In genomic region chr11:96645538-96646037, GRCm38 (mm10) we compare ENCODE assay signal across 9 mouse cellular contexts.
DNase-seq lines count a peak whose midpoint lies in the region; ATAC-seq lines count a peak whose summit lies in the region.
"Had no signal": no experiment of that assay in that cellular context is flagged by ENCODE, and none has a peak within 500 bp of the region (broad histone marks: within the 10 kb centered on the region; RNA-seq: fewer than 3 reads in every experiment).

No protein-coding gene starts in this region.

- no peak overlapping the region for H3K4me2 ChIP-seq in midbrain, embryonic 12.5 days (replicated peaks)
- H3K4me2 ChIP-seq in stomach, embryonic 16.5 days (ENCODE audit: low read depth, low read length): no peak overlapping the region

- no peak overlapping the region for H3K9ac ChIP-seq in midbrain, embryonic 12.5 days (replicated peaks)
- H3K9ac ChIP-seq in stomach, embryonic 16.5 days (ENCODE audit: low read length): no peak overlapping the region

- no peaks in the 10 kb centered on the region for H3K9me3 ChIP-seq in megakaryocyte, embryonic 14.5 days
- H3K9me3 ChIP-seq in midbrain, embryonic 12.5 days: no peaks in the 10 kb centered on the region
- H3K9me3 ChIP-seq in stomach, embryonic 16.5 days (replicated peaks; ENCODE audit: control insufficient read depth, low read length): no peaks in the 10 kb centered on the region

- peak; percentile 19 for DNase-seq in forelimb bud, embryonic 11.5 days (ENCODE audit: low read depth, low spot score)
- peak; percentile 79 for DNase-seq in heart, postnatal 4 days
- peak; percentile 14 for DNase-seq in layer of hippocampus, adult 9-11 months
- DNase-seq in yolk sac, embryonic 10.5 days (ENCODE audit: low spot score): no peak

- no peaks in the 10 kb centered on the region for H3K27me3 ChIP-seq in megakaryocyte, embryonic 14.5 days (replicated peaks)
- H3K27me3 ChIP-seq in midbrain, embryonic 12.5 days: no peaks in the 10 kb centered on the region
- no peaks in the 10 kb centered on the region for H3K27me3 ChIP-seq in stomach, embryonic 16.5 days (ENCODE audit: control insufficient read depth, insufficient read depth, low read length)

- no peak for ATAC-seq in megakaryocyte, adult 5-6 weeks (ENCODE audit: poor library complexity, severe bottlenecking)
- no peak for ATAC-seq in midbrain, embryonic 12.5 days (ENCODE audit: low FRiP score, low read depth)
- ATAC-seq in stomach, embryonic 16.5 days (ENCODE audit: insufficient read depth, low FRiP score): peak; percentile 60; the same call in 1 of the 2 replicates

- peak overlapping the region; percentile 39; the same call in 1 of the 2 replicates for H3K27ac ChIP-seq in midbrain, embryonic 12.5 days (replicated peaks)
- H3K27ac ChIP-seq in stomach, embryonic 16.5 days (ENCODE audit: low read length): peak overlapping the region; percentile 32; the same call in 1 of the 2 replicates

- WGBS in midbrain, embryonic 12.5 days: 64% methylated on average over 10 of the region's 10 CpGs
- 46% methylated on average over 10 of the region's 10 CpGs for WGBS in stomach, embryonic 16.5 days

- no peaks in the 10 kb centered on the region for H3K36me3 ChIP-seq in megakaryocyte, embryonic 14.5 days (replicated peaks; ENCODE audit: low read length)
- H3K36me3 ChIP-seq in midbrain, embryonic 12.5 days: no peaks in the 10 kb centered on the region
- H3K36me3 ChIP-seq in stomach, embryonic 16.5 days (ENCODE audit: control insufficient read depth, insufficient read depth, low read length): no peaks in the 10 kb centered on the region

- peaks cover 69% of the 10 kb centered on the region for H3K4me1 ChIP-seq in megakaryocyte, embryonic 14.5 days
- H3K4me1 ChIP-seq in midbrain, embryonic 12.5 days: peaks cover 26% of the 10 kb centered on the region; the same call in 1 of the 2 replicates
- H3K4me1 ChIP-seq in stomach, embryonic 16.5 days (ENCODE audit: control insufficient read depth, insufficient read depth, low read length): peaks cover 7% of the 10 kb centered on the region

- peak overlapping the region; percentile 24 for H3K4me3 ChIP-seq in megakaryocyte, embryonic 14.5 days (replicated peaks)
- no peak overlapping the region for H3K4me3 ChIP-seq in midbrain, embryonic 12.5 days
- H3K4me3 ChIP-seq in stomach, embryonic 16.5 days (replicated peaks; ENCODE audit: low read length): no peak overlapping the region
- H3K4me3 ChIP-seq: erythroblast, embryonic 14.5 days had no signal
